Mouse (Mus musculus): ENCODE data around the gene Tenm3. TPM values are rescaled to one million over a fixed set of nuclear protein-coding genes. Genes with fewer than 3 reads are reported as not detected.

Tenm3 gene
- total RNA-seq, 2 experiments from 2014 or later: 9.4 to 9.9 TPM

DNA sequence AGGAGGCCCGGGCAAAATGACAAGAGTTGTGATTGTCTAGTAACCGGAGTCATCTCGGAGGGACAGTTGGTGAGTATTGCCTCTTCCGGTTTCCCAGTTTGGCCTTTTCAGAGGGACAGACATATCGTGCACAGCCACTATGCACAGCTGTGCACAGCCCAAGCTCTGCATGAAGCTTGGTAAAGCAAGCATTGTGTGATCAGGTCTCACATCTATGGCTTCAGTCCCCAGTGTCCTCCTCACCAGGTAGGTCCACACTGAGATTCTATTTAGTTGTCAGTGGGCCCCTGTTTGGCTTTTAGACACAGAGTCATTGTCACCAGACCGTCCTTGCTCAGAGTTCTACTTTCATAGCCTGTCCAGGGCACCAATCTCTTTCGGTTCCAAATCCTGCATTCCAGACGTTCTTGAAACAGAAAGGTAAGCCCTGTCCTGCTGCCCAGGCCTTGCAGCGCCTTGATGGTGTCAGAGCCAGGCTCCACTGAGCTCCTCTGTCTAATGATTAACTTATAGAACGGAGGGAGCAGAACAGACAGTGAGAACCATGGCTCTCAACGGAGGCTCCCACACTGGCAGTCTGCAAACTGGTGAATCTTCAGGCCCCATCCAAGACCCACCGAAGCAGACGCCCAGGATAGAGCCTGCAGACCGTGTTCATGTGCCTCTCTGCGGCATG lies 240.4 kb downstream of the Tenm3 start:
- intact Hi-C loops (cut with DNase I): no loop called here

DNA sequence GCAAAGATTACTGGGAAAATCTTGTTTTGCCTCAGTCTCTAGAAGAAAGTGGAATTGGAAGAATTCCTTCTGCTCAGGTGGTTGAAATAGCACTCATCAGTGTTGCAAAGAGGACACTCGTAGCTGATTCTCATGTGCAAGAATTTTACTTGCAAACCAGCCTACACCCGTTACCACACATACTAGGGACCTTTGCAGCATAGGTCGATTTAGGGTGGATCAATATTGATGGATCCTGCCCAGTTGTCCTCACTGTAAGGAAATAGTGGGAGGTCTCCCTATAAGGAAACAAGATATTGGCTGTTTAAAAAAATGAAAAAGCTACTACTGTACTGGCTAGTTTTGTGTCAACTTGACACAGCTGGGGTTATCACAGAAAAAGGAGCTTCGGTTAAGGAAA lies 242.1 kb downstream of the Tenm3 start:
- no peak for DNase-seq
- intact Hi-C loops (cut with DNase I): no loop called here

More for the DNA sequence above, 240.4 kb downstream of the Tenm3 start:
- DNase-seq: no peak

DNA sequence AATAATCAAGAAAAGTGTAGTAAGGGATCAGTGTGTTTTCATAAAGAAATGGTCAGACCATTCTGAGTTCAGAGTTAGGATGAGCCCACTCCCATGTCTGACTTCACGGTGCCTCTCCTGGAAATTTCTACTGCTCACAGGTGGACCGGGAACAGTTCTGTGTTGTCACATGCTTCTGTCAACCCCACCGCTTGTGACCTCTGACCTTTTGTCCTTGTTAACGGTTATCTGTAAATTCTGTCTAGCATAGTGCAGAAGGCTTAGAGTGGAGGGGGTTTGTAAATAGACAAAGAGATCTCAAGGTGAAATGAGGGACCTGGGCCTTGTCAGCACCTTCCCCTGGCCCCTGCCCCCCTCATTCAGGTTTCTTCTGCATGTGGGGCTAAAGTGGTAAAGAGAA lies 244.7 kb downstream of the Tenm3 start:
- no peak for DNase-seq
- intact Hi-C loops (cut with DNase I): no loop called here

DNA sequence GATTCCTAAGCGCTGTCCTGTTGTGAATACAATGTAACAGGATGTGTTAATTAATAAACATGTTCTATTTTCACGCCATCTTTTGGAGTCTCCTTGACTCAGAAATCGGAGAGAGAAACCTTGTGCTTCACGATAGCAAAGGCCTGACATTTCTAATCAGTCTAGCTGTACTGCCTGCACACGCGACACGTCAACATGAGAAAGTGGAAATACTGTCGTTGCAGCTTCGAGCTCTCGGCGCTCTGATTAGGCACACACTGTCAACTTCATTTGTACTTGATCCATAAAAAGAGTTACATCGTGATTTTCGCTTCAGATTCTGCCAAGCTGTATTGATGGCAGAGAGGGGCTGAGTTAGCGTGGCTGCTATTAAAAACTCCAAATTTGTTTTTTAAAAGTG lies 247.4 kb downstream of the Tenm3 start:
- no peak for DNase-seq
- intact Hi-C loops (cut with DNase I): no loop called here

DNA sequence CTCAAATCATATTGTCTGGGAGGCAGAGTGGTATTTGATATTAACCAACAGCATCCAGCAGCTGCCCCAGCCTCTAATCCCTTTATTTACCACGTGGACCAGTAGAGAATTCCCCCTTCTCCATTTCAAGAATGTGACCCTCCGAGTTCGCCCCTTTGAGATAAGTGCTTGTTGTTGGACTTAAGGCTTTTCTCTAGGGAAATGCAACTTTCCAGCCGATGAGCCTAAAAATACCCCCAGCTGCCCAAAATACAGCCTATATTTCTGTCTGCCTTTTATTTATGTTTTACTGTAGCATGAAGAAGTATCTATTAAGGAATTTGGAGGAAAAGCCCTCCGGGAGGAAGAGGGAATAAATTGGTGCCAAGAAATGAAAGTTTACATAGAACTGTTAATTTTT lies 251.9 kb downstream of the Tenm3 start:
- no peak for DNase-seq
- intact Hi-C loops (cut with DNase I): no loop called here

DNA sequence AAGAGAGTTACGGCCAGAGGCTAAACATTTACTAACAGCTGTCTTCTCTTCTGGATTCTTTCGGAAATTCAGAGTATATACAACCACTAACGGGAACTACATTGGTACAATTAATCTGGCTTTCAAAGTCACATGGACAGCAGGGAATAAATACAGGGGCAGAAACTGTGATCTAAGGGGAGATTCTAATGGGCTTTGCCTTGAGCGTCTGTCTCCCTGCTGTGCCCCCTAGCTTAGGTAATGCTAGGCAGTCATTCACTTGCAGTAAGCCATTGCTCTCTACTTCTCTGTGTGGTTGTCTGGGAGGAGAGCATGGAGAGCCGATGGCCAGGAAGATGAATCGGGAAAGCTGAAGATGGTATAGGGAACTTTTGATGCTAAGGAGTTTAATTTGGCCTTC lies 264.0 kb downstream of the Tenm3 start:
- DNase-seq: no peak
- intact Hi-C loops (cut with DNase I): no loop called here

DNA sequence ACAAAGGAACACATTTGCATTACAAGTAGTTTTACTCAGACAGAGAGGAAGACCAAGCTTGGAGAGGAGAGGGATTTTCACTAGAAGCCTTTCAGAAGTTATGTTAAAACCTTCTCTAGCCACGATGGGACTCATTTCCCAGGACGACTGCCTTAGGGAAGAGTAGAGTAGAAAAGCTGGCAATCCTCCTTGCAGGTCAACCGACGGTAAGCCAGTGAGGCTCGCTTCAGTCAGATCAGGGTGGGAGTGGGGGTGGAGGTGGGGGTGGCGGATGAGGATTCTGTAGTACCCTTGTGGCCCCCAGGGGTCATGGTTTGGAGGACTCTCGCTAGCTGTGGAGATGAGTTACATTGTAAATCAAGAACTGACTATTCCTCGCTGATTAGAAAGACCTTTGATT lies 264.6 kb downstream of the Tenm3 start:
- intact Hi-C loops (cut with DNase I): no loop called here

DNA sequence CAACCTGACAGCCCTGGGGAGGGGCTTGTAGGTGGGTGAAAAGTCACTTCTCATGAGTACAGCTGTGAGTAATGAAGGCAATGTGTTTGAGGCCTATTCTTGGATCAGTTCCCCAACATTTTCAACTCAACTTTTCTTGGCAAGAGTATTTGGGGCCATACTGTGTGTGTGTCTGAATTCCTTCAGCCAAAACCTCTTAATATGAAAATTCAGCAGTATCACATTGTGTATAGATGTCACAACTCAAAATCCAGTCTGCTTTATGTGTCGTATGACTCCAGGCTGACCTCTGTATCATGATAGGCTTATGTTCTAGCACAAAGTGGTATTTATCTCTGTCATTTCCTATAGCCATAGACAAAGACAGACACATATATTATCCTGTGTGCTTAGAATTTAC lies 270.8 kb downstream of the Tenm3 start:
- intact Hi-C loops (cut with DNase I): no loop called here
- no peak for DNase-seq

More for the DNA sequence above, 264.6 kb downstream of the Tenm3 start:
- DNase-seq: no peak

DNA sequence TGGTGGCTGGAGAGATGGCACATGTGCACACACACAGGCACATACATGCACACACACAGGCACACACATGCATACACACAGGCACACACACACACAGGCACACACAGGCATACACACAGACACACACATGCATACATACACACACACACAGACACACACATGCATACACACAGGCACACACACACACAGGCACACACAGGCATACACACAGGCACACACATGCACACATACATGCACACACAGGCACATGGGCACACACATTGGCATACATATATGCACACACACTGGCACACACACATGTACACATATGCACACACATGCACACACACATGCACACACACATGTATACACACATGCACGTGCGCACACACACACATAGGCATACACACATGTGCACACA lies 271.4 kb downstream of the Tenm3 start:
- no peak for DNase-seq

DNA sequence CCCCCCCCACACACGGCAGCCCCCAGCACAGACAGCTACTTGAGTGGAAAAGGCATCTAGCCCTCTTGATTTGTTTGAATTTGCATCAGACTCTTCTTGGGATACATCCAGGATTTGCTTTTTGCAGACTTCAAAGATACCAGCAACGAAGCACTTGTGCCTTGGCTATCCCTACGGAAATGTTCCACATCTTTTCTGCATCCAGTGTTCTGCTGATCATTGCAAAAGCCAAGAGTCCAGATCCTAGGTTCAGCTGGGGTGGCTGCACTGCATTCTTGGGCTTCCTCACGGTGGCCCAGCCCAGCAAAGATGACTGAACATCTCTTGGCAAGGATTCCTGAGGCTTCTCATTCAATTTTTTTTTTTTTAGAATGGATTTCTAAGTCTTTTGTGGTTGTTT lies 275.1 kb downstream of the Tenm3 start:
- intact Hi-C loops (cut with DNase I): no loop called here
- no peak for DNase-seq

More for the DNA sequence above, 271.4 kb downstream of the Tenm3 start:
- intact Hi-C loops (cut with DNase I): no loop called here

DNA sequence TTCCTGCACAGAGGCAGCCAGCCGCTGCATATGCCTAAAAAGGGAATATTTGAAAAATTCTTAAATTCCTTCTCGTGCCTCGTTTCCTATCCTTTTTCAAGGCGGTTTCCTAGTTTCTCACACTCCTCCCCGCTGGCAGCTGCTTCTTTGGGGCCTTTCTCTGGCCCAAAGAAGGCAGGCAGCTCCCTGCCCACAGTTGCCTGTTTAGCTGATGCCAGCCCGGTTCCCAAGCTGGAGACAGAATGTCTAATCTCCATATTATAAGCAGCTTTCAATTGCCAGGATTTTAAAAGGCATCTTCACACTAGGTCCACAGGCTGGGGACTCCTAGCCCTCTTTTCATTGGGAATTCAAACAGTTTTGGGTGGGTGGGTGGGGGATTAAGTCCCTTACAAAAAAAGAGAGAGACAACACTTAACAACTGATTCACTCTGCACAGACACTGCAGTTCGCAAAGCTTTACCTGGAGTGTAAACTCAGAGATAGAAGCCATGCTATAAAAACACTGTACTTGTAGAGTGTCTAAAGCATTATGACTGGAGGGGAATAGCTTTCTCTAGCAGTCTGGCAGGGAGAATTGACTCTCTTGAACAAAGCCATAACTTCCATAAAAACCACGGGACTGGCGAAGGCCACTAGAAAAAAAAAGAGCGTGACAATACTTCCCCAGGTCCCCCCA lies 275.7 kb downstream of the Tenm3 start:
- no peak for DNase-seq
- intact Hi-C loops (cut with DNase I): no loop called here

DNA sequence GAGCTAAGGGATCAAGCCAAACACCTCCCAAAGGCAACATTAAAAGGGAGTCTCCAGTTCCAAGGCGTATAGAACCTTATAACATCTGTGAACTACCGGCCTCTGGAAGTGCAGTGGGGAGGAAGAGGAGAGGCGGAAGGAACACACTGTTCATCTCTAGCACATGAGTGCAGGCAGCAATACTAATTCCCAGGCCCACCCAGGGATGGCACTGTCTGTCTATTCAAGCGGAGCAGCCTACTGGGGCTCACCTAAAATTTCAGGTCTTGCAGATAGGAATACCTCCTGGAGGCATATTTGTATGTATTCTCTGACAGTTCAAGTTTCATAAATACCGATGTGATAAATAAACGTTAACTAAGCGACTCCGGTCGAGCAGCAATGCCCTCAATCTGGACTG lies 283.5 kb downstream of the Tenm3 start:
- no peak for DNase-seq
- intact Hi-C loops (cut with DNase I): no loop called here

DNA sequence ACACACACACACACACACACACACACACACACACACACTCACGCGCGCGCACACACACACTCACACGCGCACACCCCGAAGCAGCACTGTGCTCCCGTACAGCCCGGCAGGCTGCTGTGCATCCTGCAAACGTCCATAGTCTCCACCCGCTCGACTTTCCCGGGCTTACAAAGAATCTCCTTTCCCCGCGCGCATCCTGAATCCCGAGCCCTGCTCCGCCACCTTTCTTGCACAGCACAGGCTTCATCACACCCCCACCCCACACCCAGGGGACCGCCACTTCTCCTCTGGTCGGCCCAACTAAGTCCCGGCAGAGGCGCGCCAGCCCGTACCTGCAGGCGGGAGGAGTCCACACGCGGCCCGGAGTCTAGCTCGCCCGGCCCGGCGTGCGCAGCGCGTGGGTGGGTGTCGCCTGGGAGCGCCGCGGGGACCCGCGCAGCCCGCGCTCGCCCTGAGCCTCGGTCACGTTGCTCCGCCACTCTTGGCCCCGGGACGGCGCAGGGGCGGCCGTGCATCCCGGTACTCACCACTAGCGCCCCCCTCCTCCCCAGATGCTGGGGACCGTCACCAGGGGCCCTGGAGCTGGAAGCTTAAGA lies 288.1 kb downstream of the Tenm3 start:
- intact Hi-C loops (cut with DNase I): loop anchor here (10.0 kb wide), 2 partner anchors 129 to 479 kb away; no protein-coding TSS in a partner anchor
- peak; percentile 29 for DNase-seq

DNA sequence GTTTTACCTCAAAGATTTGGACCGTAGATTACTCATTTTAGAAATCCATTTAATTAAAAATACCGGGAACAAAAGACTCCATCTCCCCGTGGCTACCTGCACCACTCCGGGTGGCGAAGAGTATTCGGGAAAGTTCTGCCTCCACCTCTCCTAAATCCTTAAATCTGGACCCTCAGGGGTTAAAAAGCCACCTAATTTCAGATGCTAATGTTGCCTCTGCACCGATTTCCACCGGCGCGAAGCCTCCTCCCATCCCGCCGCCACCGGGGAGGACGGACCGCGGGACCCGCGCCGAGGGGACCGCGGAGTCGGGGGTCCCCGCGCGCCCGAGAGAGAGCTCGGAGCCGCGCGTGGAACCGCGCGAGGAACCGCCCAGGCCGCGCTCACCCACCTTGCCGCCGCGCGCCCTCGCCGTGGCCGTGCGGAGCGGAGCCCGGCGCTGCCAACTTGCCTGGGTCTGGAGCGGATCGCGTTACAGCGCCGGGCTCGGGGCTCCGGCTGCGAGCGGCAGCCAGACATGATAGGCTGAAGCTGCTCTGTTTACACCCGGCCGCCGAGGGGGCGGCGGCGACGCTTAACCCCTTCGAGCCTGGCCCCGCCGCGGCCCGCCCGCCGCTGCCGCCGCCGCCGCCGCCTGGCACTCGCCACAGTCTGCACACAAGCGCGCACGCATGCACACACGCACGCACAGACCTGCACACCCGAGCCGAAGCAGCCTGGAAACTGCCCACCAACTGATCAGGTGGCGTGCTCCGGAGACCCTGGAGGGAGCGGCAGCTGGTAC lies 288.8 kb downstream of the Tenm3 start:
- intact Hi-C loops (cut with DNase I): loop anchor here (10.0 kb wide), 2 partner anchors 130 to 480 kb away; no protein-coding TSS in a partner anchor
- peak; percentile 60 to 65 for DNase-seq

DNA sequence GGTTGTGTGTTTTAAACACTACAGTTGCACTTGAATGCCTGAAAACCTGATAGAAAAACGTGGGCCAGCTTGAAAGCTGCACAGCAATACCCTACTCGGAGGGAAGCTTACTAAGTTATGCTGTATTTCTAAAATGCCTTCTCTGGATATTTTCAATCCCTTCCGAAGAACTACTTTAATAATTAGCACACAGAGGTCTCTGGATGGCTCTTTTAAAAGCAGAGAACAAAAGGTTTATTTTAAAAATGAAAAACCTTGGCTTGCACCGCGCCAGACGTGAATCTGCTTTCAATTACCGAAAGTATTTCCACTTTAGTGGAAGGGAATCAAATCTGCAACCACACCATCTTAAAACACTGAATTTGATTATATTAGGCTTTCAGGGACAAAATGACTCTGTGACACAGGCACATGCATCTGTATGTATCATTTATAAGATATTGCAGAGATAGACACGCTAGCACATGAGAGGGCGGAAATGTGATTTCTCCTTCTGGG lies 289.9 kb downstream of the Tenm3 start:
- DNase-seq: no peak
- intact Hi-C loops (cut with DNase I): loop anchor here (10.0 kb wide), 2 partner anchors 131 to 481 kb away; no protein-coding TSS in a partner anchor

DNA sequence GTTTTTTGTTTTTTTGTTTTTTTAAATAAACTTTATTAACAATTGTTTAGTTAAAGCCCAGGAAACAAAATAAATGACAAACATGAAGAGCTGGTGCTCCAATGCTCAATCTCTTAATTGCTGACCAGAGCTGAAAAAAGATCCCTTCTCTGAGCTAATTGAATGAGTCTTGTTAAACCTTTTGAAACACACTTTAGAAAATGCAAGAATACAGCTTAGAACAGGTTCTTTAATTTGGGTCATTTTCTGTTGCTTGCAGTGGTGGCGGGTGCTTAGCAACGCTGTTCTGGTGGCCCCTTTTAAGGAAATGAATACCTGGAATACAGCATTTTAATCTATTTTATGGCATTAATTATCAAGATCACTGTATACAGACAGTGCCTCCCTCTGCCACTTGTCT lies 291.4 kb downstream of the Tenm3 start:
- intact Hi-C loops (cut with DNase I): loop anchor here (10.0 kb wide), 2 partner anchors 132 to 482 kb away; no protein-coding TSS in a partner anchor

DNA sequence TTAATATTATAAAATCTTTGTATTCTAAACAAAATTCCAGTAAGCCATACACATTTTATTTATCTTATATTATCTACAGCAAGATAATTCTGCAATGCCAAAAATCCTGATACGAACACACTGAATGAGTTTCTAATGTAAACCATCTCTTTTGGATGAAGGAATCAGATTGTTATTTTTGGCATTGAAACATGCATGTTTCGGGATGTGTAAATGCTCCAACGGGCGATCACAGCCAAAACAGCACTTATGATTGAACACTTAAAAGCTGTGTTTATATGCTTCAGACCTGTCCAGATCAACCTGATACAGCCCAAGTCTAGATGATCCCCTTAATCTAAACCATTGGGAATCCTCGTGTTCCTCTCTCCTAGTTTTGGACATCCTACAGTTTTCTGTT lies 292.4 kb downstream of the Tenm3 start:
- no peak for DNase-seq

More for the DNA sequence above, 291.4 kb downstream of the Tenm3 start:
- DNase-seq: no peak

DNA sequence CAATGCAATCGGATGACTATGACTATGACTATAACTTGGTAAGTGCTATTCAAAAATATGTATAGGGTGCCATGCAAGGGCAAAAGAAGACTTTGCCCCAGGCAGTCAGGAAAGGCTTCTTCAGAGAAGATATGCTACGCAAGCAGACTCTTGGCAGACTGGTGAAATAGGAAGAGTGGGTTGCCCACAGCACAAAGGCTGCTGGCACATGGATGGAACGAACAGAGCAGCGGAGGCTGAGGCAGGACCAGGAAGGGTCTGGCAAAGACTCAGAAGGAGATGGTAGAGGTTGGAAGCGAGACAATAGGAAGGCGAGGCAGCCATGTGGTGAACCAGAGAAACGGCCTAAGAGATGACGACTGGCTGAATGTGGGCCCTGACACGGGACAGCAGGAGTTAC lies 294.8 kb downstream of the Tenm3 start:
- intact Hi-C loops (cut with DNase I): no loop called here
- DNase-seq: no peak

More for the DNA sequence above, 292.4 kb downstream of the Tenm3 start:
- intact Hi-C loops (cut with DNase I): loop anchor here (10.0 kb wide), 2 partner anchors 133 to 483 kb away; no protein-coding TSS in a partner anchor

DNA sequence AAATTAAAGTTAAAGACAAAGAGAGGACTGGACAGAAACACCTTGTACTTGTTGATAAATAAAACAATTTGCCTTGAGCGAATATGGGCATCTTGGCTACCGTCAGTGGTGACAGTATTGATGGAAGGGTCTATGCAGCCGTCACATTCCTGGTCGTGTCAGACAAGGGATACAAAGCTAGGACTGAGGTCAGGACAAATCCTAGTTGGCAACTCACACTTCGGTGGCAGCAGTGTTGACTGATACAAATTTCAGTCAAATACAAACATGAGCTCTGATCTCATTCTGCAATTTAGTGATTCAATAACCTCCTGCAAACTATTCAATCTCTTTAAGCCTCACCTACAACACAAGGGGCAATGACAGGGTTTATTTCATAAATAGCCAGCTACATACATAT lies 298.1 kb downstream of the Tenm3 start:
- intact Hi-C loops (cut with DNase I): no loop called here
- no peak for DNase-seq

DNA sequence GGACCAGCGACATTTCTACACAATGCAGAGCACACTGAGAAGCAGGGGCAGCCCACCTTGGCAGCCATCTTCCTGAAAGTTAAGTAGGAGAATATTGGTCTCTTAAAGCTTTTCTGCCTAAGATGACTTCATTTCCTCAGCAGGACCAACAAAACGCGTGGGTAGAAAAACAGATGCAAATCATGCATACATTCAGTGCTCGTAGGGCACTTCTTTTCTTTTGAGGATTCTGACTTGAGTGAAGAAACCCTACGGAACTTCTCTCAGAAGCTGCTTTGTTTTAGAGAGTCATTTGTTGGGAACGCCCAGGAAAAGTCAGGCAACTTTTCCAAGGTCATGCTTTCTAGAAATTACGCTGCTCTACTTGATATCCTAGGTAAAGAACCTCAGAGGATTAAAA lies 298.9 kb downstream of the Tenm3 start:
- intact Hi-C loops (cut with DNase I): no loop called here
- DNase-seq: no peak

DNA sequence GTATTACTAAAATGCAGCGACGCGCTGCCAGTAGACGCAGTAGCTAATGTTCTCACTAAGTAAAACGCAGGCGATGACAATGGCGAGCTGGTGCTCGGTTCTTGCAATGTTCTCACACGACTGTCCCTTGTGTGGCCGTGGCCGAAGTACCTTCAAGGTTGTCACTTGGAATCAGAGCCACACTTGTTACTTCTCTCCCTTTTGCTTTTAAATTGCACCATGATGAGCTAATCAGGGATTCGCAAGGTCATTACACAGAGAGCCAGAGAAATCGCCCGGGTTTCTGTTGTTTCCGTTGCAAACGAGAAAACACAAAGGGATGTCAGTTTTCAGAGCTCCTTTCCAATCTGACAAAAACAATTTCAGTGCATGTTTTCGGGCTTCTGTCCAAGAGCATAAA lies 301.6 kb downstream of the Tenm3 start:
- intact Hi-C loops (cut with DNase I): no loop called here
- no peak for DNase-seq
